Mouse (Mus musculus) adrenal gland, postnatal 10 days (tissue): ENCODE data around the gene Extl2. TPM values are rescaled to one million over a fixed set of nuclear protein-coding genes. Genes with fewer than 3 reads are reported as not detected.
A peak's percentile ranks its signal among the peaks of the same experiment; 100 is the strongest.

Experiments used
- DNase-seq: peaks from one replicate; pipeline ENCODE4 v3.0.0; 2021; ENCODE audit warnings: mixed read lengths
- total RNA-seq, 2 experiments: library from RNA; stranded (reverse); gene quantifications; 2 replicates each; pipeline ENCODE4 v1.2.3; 2021

Gene Extl2
- total RNA-seq, 2 experiments from 2014 or later, result 18.1 TPM

- DNase-seq, result peak; percentile 84
These were observed 729 bp downstream of the Extl2 start for GRCm38 (mm10) chr3:116007941-116008440.

DNA sequence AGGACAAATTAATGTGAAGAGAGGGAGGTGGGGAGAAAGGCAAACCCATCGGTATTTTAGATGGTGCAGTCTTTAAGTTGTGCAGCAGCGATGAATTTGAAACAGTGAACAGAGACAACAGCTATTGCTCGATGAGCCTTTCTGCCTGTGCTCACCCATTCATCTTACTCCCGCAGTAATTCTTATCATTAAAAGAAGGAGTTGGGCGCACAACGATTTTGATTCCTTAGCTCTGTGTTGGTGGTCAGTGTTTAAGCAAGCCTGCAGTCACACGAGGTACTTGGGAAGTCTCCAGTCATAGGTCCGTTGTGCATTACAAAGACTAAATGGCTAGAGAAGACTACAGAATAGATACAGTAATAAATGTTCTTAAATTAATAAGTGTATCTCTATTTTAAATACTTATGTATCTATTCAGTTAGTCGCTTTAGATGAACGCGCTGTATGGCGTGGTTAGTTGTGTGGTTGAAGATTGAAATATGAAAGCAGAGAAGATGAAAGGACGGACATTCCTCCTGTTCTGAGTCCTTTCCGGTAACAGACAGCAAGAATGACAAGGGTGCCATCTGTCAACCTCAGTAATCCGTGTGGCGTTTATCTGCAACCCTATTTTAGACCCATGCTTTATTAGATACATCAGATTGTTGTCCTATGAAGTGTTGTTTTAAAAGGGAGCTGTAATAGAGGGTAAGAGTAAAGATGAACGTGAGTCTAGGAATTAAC is 2.5 kb downstream of the Extl2 start:
- DNase-seq, result no peak

GRCm38 (mm10) chr3:116014901-116015300 is 7.6 kb downstream of the Extl2 start:
- no peak for DNase-seq

GRCm38 (mm10) chr3:116016116-116016515 is 8.9 kb downstream of the Extl2 start:
- DNase-seq, result no peak

DNA sequence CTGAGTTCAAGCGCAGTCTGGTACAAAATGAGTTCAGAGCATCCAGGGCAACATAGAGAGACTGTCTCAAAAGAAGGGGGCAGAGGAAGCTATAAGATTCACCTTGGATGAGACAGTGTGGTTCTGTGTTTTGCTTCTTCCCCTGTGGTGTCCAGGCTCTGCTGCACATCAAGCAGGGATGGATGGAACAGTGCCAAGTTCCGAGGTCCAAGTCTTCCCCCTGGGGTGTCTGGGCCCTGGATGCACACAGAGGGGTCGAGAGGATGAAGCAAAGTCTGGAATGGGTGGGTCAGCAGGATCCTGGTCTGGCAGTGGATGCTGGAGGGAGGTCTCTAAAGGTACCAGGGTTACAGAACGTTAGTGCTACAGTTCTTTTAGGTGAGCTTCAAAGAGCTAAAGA is 11.3 kb downstream of the Extl2 start:
- no peak for DNase-seq

DNA sequence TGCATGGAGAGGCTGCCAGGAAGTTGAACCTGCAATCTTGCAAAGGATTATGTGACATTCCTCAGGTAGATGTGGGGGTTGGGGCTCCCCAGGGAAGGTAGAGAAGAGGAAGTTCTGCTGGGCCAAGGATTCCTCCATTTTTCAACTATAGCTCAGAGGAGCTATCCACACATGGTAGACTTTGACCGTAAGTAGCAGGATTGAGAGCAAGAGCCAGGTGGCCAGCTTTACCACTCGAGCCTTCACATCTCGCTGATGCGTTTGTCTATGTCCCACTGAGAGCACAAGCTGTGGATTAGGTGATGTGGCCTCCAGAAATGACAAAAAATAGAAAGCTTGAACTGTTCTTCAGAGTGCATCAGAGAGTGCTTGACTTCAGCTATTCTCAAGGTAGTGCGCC is 11.9 kb downstream of the Extl2 start:
- DNase-seq, result no peak

DNA sequence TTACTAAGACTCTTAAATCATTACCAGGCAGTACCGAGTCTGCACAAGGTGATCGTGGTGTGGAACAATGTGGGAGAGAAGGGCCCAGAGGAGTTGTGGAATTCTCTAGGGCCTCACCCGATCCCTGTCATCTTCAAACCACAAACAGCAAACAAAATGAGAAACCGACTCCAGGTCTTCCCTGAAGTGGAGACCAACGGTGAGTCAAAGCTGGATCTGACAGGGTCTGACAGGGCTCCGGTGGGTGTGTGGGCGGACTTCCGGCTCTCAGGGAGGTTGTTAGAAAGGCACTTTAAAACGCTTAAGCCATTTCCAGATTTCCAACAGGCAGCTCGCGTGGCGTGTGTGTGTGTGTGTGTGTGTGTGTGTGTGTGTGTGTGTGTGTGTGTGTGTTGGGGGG is 17.0 kb downstream of the Extl2 start:
- DNase-seq, result no peak

- no peak for DNase-seq
These were observed 17.4 kb downstream of the Extl2 start for GRCm38 (mm10) chr3:116024669-116025068.

DNA sequence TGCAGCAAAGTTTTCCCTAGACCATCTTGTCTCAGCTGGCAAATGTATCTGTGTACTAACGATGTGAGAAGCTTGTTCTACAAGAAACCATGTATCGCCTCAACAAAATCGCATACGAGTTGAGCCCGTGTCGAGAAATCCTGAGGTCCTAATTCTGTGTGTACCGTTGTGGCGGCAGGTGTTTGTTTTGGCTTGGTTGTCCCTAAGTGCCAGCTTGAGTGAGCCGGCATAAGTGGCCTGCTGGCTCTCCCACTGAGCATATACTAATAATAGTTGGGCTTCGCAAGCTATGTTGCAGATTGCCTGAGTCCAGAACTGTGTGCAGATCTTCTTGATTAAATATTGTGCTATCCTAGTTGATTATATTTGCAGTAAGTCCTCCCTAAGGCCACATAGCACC is 18.4 kb downstream of the Extl2 start:
- no peak for DNase-seq

GRCm38 (mm10) chr3:116026996-116027395 is 19.7 kb downstream of the Extl2 start:
- DNase-seq, result no peak

GRCm38 (mm10) chr3:116030152-116030788 is 23.0 kb downstream of the Extl2 start:
- no peak for DNase-seq

GRCm38 (mm10) chr3:116033218-116033870 is 26.1 kb downstream of the Extl2 start:
- DNase-seq, result no peak

DNA sequence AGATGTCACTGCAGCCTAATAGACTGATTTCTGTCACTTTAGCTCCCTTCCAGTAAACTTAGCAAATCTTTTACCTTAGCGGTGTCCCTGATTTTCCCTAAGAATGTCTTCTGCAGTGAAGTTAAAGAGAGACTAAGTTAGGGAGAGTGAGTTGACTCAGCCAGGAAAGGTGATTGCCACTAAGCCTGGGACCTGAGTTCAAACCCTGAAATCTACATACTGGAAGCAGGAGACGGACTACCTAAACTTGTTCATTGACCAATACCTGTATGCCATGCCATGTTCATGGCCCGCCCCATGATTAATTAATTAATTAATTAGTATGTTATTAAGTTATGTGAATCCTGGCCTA is 26.6 kb downstream of the Extl2 start:
- peak; percentile 13 for DNase-seq

- no peak for DNase-seq
These were observed 33.5 kb downstream of the Extl2 start for GRCm38 (mm10) chr3:116040776-116041175.

- no peak for DNase-seq
These were observed 38.7 kb downstream of the Extl2 start for GRCm38 (mm10) chr3:116046000-116046399.

DNA sequence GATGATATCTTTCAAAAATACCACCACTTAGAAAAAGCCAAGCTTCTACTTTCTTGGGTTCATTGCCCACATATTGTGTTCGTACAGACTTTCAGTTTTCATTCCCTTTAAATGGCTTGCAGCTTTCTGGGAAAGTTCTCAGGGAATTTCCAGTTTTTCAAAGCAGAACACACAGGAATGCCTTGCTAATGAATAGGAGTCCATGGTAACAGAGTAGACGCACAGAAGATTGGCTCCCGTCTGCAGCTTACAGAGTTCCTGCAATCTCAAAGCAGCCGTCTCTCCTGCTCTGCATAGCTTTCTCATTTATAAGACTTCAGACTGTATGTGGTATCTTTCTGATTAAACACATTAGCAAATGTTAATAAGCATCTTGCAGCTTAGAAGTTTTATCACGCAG is 39.8 kb downstream of the Extl2 start:
- no peak for DNase-seq

- no peak for DNase-seq
These were observed 49.8 kb downstream of the Extl2 start for GRCm38 (mm10) chr3:116057078-116057477.

DNA sequence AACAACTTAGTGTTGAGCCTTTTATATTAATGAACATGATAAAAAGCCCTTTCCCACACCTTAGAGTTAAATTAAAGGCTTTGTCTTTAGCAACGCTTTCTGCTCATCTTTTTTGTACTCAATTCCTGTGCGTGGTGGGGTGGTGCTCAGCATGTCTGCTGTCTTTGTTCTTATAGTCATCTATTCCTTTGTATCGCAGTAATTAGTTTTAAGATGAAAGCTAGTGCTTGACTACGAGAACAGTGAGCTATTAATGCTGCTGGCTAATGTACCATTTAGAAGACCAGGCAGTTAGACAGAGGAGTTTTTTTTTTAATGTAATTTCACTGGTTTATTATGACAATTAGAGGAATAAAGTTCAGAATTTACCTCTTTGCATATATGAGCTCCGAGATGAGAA is 53.1 kb downstream of the Extl2 start:
- no peak for DNase-seq

GRCm38 (mm10) chr3:116062141-116062540 is 54.9 kb downstream of the Extl2 start:
- DNase-seq, result no peak

DNA sequence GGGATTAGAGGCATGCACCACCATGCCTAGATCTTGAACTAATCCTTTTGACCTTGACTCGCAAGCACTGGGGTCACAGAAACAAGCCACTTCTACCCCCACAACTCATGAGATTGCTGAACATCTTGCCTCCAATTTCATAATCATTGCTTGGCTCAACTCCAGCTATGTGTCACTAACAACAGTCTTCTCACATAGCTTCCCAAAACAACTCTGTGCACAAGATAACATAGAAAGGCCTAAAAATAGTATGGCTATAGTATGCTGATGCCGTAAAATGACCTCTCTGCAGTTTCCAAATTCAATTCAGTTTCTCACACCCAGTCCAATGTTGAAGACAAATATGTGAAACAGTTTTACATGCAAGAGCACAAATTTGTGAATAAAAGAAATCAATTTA is 65.3 kb downstream of the Extl2 start:
- DNase-seq, result no peak

- DNase-seq, result no peak
These were observed 69.5 kb downstream of the Extl2 start for GRCm38 (mm10) chr3:116076739-116077138.

- DNase-seq, result no peak
These were observed 71.2 kb downstream of the Extl2 start for GRCm38 (mm10) chr3:116078490-116078889.
